Mouse (Mus musculus): ENCODE measurements around the gene Alox15.

Gene Alox15

DNA sequence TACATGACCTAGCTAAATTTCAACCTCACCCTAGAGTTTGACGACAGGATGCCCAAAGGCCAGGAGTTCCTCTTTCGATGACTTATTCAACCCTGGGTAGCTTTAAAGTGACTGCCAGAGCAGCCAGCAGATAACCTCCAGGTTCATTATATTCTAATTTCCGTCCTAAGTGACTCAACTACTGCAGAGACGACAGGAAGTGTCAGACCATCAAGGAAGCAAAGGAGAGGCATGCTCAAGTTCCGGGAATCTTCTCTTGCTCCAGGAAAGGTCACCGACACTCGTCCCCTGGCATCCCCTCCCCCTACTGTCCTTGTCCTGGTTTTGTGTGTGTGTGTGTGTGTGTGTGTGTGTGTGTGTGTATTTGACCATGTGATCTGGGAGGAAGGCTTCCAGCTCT lies 45.7 kb downstream of the Alox15 start:
- DNase-seq, result no peak

DNA sequence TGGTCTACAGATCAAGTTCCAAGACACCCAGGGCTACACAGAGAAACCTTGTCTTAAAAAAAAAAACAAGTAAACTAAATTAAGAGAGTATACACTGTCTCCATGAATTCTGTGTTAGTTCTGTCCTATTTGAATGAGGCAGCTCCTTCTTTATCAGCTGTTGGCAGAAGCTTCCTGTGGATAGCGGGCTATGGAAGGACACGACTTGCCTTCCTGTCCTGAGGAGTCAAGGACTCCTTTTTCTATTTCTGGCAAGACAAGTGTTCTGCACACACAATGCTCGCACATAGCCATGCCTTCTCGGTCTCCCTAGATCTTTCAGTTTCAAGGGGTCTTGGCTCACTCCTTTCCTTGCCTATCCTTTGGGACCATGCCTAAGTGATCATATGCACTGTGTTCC lies 49.5 kb downstream of the Alox15 start:
- no peak for DNase-seq

DNA sequence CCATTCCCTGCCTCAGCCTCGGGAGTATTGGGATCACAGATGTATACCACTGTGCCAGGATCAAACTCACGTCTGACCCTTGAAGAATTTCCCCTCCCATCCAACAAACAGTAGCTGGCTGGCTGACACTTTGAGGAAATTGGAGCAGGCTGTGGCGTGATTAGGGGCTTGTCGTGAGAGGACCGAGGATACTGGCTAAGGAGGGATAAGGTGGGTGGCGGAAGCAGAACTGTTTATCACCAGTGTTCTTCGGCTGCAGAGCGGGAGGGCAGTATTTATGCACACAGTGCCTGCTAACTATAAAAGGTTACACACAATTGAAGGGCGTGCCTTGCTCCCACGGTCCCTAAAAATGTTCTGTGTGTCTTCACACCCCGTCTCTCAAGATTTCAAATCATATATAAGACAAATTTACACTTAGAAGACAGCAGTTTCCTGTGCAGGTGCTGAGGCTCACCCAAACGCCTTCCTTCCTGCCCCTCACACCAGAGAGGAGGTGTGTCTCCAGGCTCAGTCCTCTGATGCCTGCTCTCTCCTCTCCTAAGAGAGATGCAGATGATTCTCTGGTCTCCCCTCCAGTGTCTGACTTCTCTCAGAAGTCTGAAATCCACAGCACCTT lies 53.9 kb downstream of the Alox15 start:
- DNase-seq, result no peak

DNA sequence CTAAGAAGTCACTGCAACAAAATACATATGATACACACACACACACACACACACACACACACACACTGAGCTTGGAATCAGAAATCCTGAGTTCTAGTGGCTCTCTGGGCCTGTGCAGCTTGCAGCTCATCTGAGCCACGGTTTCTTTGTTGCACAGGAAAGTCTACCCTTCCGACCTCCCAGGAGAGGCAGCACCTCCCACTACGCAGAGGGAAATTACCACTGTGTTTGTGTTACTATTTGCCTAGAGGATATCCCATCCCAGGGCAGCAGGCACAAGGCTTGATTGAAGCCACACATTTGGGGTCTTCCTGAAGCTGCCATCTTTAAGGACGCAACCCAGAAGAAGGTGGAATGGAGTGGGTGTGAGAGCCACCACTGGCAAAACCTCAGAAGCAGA lies 54.4 kb downstream of the Alox15 start:
- no peak for DNase-seq

All from layer of hippocampus, adult 9-11 months (tissue).